Mouse (Mus musculus) kidney, adult 2 months (tissue): ENCODE measurements around the gene Dhrs11. TPM values are rescaled to one million over a fixed set of nuclear protein-coding genes. Genes with fewer than 3 reads are reported as not detected.
A peak's percentile ranks its signal among the peaks of the same experiment; 100 is the strongest.
"Not testable (repeated sequence)": the region's sequence is repeated elsewhere in the genome, so short reads cannot be mapped to it uniquely, and the experiment has no call there.

ENCODE experiments used
- DNase-seq: peaks from one replicate; pipeline ENCODE4 v3.0.0; 2021
- H3K27ac ChIP-seq: fragments of 200-500 bp; 2 replicates; pipeline ENCODE4 v1.5.1; 2012; ENCODE audit warnings: low read depth, low read length, control low read depth, inconsistent platforms; ENCODE audit not compliant: insufficient read depth
- H3K27me3 ChIP-seq: fragments of 200-500 bp; replicated peaks from 2 replicates; pipeline ENCODE4 v1.6.1; 2012; ENCODE audit warnings: mild to moderate bottlenecking, moderate library complexity, low read length, inconsistent platforms; ENCODE audit not compliant: control insufficient read depth, insufficient read depth
- H3K36me3 ChIP-seq: fragments of 200-500 bp; 2 replicates; pipeline ENCODE4 v1.6.1; 2012; ENCODE audit warnings: mild to moderate bottlenecking, moderate library complexity, low read length, inconsistent platforms; ENCODE audit not compliant: control insufficient read depth, insufficient read depth
- H3K4me1 ChIP-seq: fragments of 200-500 bp; 2 replicates; pipeline ENCODE4 v1.6.1; 2011; ENCODE audit warnings: low read length; ENCODE audit not compliant: control insufficient read depth, insufficient read depth
- H3K4me3 ChIP-seq: fragments of 200-500 bp; 2 replicates; pipeline ENCODE4 v1.5.1; 2011; ENCODE audit warnings: mild to moderate bottlenecking, low read depth, low read length, control low read depth; ENCODE audit not compliant: insufficient read depth
- CTCF ChIP-seq: fragments of 200-500 bp; conservative IDR thresholded peaks from 2 replicates; pipeline ENCODE4 v1.5.1; 2011; ENCODE audit warnings: low read depth, mild to moderate bottlenecking, control low read depth, low read length, moderate library complexity, mixed read lengths; ENCODE audit not compliant: insufficient read depth, insufficient read length
- POLR2A ChIP-seq: fragments of 200-500 bp; IDR thresholded peaks from one replicate; pipeline ENCODE4 v1.6.1; 2011; ENCODE audit warnings: low read depth, low read length, control low read depth
- WGBS: fragments of 180-500 bp; shearing (Covaris S2); methylation state at CpG from one replicate; pipeline ENCODE4 v1.1.7; 2018; 5-methylcytosine and 5-hydroxymethylcytosine counted together
- polyA plus RNA-seq: library from polyadenylated mRNA; depleted of rRNA; stranded (reverse); fragments of >200 nt; gene quantifications from 2 replicates; pipeline ENCODE4 v1.2.3, GENCODE M21; 2012; rRNA removed

Gene Dhrs11
- polyA plus RNA-seq: 60.4 and 63.4 TPM in 2 replicates

GRCm38 (mm10) chr11:84828516-84829399 lies at the start of gene Dhrs11:
Gene Dhrs11 (minus strand): TSS chr11:84828994.
- Histone ChIP-seq H3K4me1 (peaks cover 20% of the 10 kb centered on the region), H3K36me3 (no peaks in the 10 kb centered on the region; the same call in 1 of the 2 replicates), H3K27me3 (no peaks in the 10 kb centered on the region), H3K27ac (peak within 1 kb of the TSS; percentile 72), H3K4me3 (peak within 1 kb of the TSS; percentile 68)
- under 1% methylated on average over 62 of the region's 62 CpGs for WGBS
- TF ChIP-seq POLR2A (no peak), CTCF (no peak)
- DNase-seq: peak; percentile 97

GRCm38 (mm10) chr11:84876020-84876419 lies 47.2 kb upstream of the Dhrs11 start:
- WGBS: 63% methylated on average over 1 of the region's 1 CpGs
- not testable (repeated sequence) for H3K27ac ChIP-seq, H3K27me3 ChIP-seq, DNase-seq, H3K36me3 ChIP-seq, H3K4me1 ChIP-seq, H3K4me3 ChIP-seq

GRCm38 (mm10) chr11:84873042-84873833 lies 44.4 kb upstream of the Dhrs11 start:
- TF ChIP-seq CTCF: no peak
- TF ChIP-seq POLR2A: no peak
- Histone ChIP-seq H3K27ac (no peak overlapping the region), H3K4me1 (no peaks in the 10 kb centered on the region; the same call in 1 of the 2 replicates), H3K27me3 (no peaks in the 10 kb centered on the region), H3K36me3 (no peaks in the 10 kb centered on the region), H3K4me3 (no peak overlapping the region)
- DNase-seq: no peak
- 89% methylated on average over 1 of the region's 1 CpGs for WGBS

- 49% methylated on average over 4 of the region's 4 CpGs for WGBS
- Histone ChIP-seq H3K36me3 (no peaks in the 10 kb centered on the region), H3K27me3 (no peaks in the 10 kb centered on the region), H3K4me1 (peaks cover 3% of the 10 kb centered on the region; the same call in 1 of the 2 replicates), H3K4me3 (peak overlapping the region; percentile 75; the same call in 1 of the 2 replicates), H3K27ac (peak overlapping the region; percentile 89)
- no peak for DNase-seq
- no peak for TF ChIP-seq POLR2A
- TF ChIP-seq CTCF: no peak
Observed at GRCm38 (mm10) chr11:84871548-84872069, 42.8 kb upstream of the Dhrs11 start.

- Histone ChIP-seq H3K27me3 (no peaks in the 10 kb centered on the region), H3K4me1 (peaks cover 6% of the 10 kb centered on the region; the same call in 1 of the 2 replicates), H3K27ac (peak overlapping the region; percentile 89), H3K4me3 (peak overlapping the region; percentile 75), H3K36me3 (peaks cover 2% of the 10 kb centered on the region; the same call in 1 of the 2 replicates)
- TF ChIP-seq CTCF (no peak), POLR2A (no peak)
- 2% methylated on average over 10 of the region's 10 CpGs for WGBS
- peak; percentile 79 for DNase-seq
Observed at GRCm38 (mm10) chr11:84871046-84871445, 42.3 kb upstream of the Dhrs11 start.

- TF ChIP-seq CTCF (no peak), POLR2A (no peak)
- DNase-seq: peak; percentile 95
- peaks cover 2% of the 10 kb centered on the region; the same call in 1 of the 2 replicates for H3K36me3 ChIP-seq
- H3K27me3 ChIP-seq: no peaks in the 10 kb centered on the region
- peak within 1 kb of the TSS; percentile 98 for H3K4me3 ChIP-seq
- peak within 1 kb of the TSS; percentile 100 for H3K27ac ChIP-seq
- 1% methylated on average over 49 of the region's 62 CpGs for WGBS
- peaks cover 6% of the 10 kb centered on the region; the same call in 1 of the 2 replicates for H3K4me1 ChIP-seq
Observed at GRCm38 (mm10) chr11:84870337-84871043, 41.7 kb upstream of the Dhrs11 start, which contains the start of gene Ggnbp2. Gene Ggnbp2 (minus strand): TSS chr11:84870817.
